Mouse (Mus musculus): Measurements from ENCODE around the gene Ciapin1.

- no peak for TF ChIP-seq CTCF (IDR thresholded peaks at IDR 0.05; ENCODE audit: low read depth)
- TF ChIP-seq EP300 (IDR thresholded peaks at IDR 0.05; ENCODE audit: low read depth): no peak
Observed at GRCm38 (mm10) chr8:94875871-94876150, 37.7 kb upstream of the Ciapin1 start.
